Mouse (Mus musculus) liver, adult (tissue): ENCODE measurements around the gene Cplane1.

Source experiments
- GATA4 ChIP-seq: IDR thresholded peaks from 2 replicates; pipeline ENCODE4 v1.6.1; 2014; ENCODE audit warnings: mild to moderate bottlenecking, low read length; ENCODE audit not compliant: insufficient replicate concordance

The Cplane1 gene

DNA sequence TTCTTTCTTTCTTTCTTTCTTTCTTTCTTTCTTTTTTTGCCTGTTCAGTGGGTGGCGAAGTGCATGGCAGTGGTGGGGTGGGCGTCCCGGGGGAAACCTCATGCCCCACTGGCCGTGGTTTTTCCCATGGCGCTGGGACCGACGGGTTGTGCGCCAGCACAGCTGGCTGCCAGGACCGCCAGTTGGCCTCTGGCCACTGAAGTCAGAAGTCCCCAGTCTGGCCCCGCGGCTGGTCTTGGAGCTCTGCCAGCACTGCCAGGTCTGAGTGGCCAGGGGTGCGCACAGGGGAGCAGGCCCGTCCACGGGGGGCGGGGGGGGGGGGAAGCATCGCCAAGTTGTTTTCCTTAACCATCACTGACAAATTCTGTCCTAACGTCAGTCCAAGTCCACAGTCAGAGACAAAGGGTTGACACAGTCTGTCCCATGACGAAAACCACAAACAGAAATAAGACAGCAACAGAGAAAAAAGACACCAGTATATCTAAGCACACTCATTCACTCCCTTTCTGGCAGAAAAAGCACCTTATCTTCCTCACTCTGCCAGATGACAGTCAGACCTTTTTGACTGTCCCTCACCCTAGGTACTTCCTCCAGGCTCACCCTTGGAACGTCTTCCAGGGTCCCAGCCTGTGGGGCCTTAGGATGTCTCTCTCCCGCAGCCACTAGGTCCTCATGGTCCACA lies 111.2 kb downstream of the Cplane1 start:
- no peak for TF ChIP-seq GATA4

DNA sequence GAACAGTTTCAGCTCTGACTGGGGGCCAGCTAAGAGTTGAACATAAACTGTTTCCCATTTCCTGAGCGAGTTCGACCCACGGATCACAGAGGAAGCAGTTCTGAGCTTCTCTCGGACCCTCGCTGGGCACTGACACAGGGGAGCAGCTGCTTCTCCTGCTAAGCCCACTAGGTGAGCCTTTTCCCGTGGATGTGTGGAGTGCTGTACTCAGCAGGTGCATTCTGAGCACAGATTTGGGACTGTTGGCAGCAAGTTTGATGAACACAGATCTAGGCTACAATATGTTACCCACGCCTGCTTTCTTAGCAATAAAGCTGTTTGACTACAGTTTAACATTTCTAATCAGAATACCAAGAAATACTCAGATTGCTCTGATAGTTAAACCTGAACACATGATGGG lies 112.8 kb downstream of the Cplane1 start:
- TF ChIP-seq GATA4 = no peak

DNA sequence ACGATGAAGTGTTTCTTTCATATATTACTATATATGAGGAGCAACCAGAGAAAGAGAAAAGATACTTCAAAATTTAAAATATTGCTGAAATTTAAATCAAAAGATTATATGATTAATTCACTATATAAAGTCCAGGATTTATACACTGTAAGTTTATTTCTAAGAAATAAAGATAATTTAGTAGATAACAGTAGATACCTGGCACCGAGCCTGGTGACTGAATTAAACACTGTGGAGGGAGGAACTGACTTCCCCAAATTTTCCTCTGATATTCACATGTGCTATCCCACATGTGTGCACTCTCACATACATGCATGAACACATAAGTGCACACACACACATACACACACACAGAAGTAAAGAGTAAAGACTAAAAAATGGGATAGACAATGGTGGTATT lies 113.2 kb downstream of the Cplane1 start:
- no peak for TF ChIP-seq GATA4

DNA sequence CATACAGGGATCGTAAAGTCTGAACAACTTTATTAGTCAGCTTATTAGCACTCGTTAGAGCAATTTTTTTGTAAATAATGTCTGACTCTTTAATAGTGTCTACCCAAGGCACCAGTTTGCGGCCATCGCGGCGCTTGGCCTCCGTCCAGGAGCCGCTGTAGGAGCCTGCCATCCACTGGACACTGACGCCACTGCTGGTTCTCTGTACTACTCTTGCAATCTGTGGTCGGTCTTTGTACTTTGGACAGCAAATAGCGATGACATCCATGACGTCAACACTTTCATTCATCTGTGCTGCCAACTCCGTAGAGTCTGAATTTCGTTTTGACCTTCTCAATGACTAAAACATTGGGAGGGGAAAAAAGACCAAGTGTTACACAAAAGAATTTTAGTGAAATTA lies 122.3 kb downstream of the Cplane1 start:
- no peak for TF ChIP-seq GATA4

DNA sequence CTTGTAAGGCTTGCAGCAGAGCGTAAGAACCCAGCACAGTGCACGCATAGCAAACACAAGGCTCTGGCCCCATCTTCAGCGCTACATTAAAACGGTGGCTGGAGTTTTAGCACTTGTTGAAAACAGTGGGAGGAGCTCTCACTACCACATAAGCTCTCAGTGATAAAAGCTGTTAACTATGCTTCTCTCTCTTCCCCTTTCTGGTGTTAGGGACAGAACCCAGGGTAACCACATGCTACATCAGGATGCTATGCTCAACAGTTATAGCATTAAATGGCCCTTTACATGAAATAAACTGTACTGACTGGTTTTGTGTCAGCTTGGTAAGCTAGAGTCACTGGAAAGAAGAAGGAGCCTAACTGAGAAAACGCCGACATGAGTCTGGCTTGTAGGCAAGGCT lies 125.2 kb downstream of the Cplane1 start:
- no peak for TF ChIP-seq GATA4

DNA sequence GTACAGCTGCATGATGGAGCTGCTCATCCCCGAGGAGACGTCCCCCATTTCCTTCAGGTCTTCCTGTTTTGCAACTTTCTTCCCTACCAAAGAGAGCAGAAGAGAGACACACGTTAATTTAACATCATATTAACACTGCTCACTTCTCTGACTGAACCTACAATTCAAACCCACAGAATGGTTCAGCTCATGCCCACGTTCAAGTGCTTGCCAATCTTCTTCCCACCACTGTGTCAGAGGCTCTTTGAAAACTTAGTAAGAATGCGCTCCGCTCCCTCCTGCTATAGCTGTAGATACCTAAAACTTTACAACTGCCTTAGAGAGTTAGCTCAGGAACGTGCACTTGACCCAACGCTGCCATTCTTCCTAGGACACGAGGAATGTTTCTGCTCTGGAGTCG lies 134.0 kb downstream of the Cplane1 start:
- TF ChIP-seq GATA4 = no peak

DNA sequence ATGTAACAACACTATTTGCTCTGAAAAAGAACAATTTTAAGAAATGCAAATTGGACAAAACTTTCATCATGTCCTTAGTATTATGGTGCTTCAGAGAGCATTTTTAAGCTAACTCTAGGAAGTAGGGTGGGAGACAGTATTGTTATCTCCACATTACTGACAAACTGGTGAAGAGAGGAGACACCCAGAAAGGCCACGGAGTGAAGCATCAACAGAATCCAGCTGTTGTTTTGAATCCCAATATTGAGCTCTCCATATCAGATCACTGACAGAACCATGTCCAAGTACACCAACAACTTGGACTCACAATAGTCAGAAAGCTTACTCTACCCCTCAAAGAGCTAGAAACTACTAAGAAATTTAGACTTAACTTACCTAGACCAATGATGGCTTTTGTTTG lies 136.6 kb downstream of the Cplane1 start:
- no peak for TF ChIP-seq GATA4

DNA sequence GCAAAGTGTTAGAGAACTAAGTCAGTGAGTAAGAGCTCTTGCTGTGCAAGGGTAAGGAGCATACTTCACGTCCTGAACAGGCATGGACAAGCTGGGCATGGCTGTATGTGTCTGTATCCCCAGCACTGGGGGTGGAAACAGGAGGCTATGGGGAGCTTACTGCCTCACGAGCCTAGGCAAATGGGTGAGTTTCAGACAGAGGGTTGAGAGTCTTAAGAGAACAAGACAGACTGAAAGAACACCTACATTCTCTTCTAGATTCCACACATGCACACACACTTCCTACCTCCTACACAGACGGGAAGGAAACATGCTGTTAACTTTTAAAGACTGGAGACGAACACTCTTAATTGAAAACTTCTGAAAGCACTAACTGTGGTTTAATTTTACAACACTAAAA lies 148.5 kb downstream of the Cplane1 start:
- no peak for TF ChIP-seq GATA4

DNA sequence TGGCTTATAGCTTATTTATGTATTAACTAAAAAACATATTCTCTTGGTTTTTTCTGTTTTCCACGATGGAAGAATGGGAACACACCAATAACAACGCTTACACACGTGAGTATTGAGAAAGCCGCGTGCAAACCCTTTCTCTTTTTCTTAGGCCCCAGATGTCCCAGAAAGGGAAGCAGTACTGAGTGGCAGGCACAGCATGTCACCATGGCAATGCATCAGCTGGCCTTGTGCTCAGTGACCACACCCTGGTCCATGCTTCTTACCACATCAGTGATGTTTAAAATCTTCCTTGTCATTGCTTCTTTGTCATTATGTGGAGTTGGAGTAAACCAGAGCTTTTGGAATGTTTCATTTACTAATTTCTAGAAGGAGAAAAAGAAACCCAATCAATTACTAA lies 150.3 kb downstream of the Cplane1 start:
- TF ChIP-seq GATA4 = no peak
